Mouse (Mus musculus) forebrain, embryonic 15.5 days (tissue): ENCODE data around the gene Slc34a2. TPM values are rescaled to one million over a fixed set of nuclear protein-coding genes. Genes with fewer than 3 reads are reported as not detected.

ENCODE experiments used
- ATAC-seq: fragments of 200-750 bp; cut with Nextera tagmentation; replicated peaks from 2 replicates; pipeline ENCODE4 v1.8.0; 2017; ENCODE audit warnings: mild to moderate bottlenecking, moderate TSS enrichment, moderate library complexity
- H3K27ac ChIP-seq: fragments of 300-500 bp; sonication (generic); replicated peaks from 2 replicates; pipeline ENCODE4 v1.5.1; 2015; ENCODE audit warnings: mild to moderate bottlenecking, inconsistent platforms
- H3K27me3 ChIP-seq: fragments of 300-500 bp; sonication (generic); 2 replicates; pipeline ENCODE4 v1.6.1; 2015; ENCODE audit warnings: inconsistent platforms
- H3K36me3 ChIP-seq: fragments of 300-500 bp; sonication (generic); 2 replicates; pipeline ENCODE4 v1.6.1; 2015; ENCODE audit warnings: mild to moderate bottlenecking, inconsistent platforms
- H3K4me1 ChIP-seq: fragments of 300-500 bp; sonication (generic); 2 replicates; pipeline ENCODE4 v1.6.1; 2015; ENCODE audit warnings: inconsistent platforms
- H3K4me2 ChIP-seq: fragments of 300-500 bp; sonication (generic); replicated peaks from 2 replicates; pipeline ENCODE4 v1.6.1; 2015; ENCODE audit warnings: mild to moderate bottlenecking, inconsistent platforms
- H3K4me3 ChIP-seq: fragments of 300-500 bp; sonication (generic); 2 replicates; pipeline ENCODE4 v1.5.1; 2015; ENCODE audit warnings: mild to moderate bottlenecking, inconsistent platforms
- H3K9ac ChIP-seq: fragments of 300-500 bp; sonication (generic); replicated peaks from 2 replicates; pipeline ENCODE4 v1.6.1; 2015; ENCODE audit warnings: mild to moderate bottlenecking, inconsistent platforms
- H3K9me3 ChIP-seq: fragments of 300-500 bp; sonication (generic); 2 replicates; pipeline ENCODE4 v1.6.1; 2016; ENCODE audit warnings: inconsistent platforms
- WGBS: fragments of 180-500 bp; shearing (Covaris S2); methylation state at CpG from one replicate; pipeline ENCODE4 v1.1.7; 2015; ENCODE audit warnings: mixed read lengths; 5-methylcytosine and 5-hydroxymethylcytosine counted together
- polyA plus RNA-seq: library from polyadenylated mRNA; unstranded; fragments of >200 nt; fragmentation: Nextera tagmentation; extraction: Ambion mirVana; gene quantifications from 2 replicates; pipeline ENCODE4 v1.2.1, GENCODE M21; 2015

Gene Slc34a2
- polyA plus RNA-seq, 1 experiment from 2014 or later = not detected

GRCm38 (mm10) chr5:53042771-53043371 is 5.0 kb downstream of the Slc34a2 start:
- H3K4me2 ChIP-seq = no peak overlapping the region
- H3K4me1 ChIP-seq = no peaks in the 10 kb centered on the region
- no peak overlapping the region for H3K4me3 ChIP-seq
- no peaks in the 10 kb centered on the region for H3K36me3 ChIP-seq
- H3K9me3 ChIP-seq = no peaks in the 10 kb centered on the region
- no peak for ATAC-seq
- WGBS = 95% methylated on average over 8 of the region's 8 CpGs
- no peak overlapping the region for H3K27ac ChIP-seq
- H3K27me3 ChIP-seq = peaks cover 1% of the 10 kb centered on the region; the same call in 1 of the 2 replicates
- no peak overlapping the region for H3K9ac ChIP-seq

- Histone ChIP-seq H3K9ac (no peak overlapping the region), H3K27me3 (peaks cover 9% of the 10 kb centered on the region; the same call in 1 of the 2 replicates), H3K36me3 (no peaks in the 10 kb centered on the region), H3K27ac (no peak overlapping the region), H3K4me2 (no peak overlapping the region), H3K9me3 (no peaks in the 10 kb centered on the region), H3K4me3 (no peak overlapping the region), H3K4me1 (0 out of 2 replicates have a peak, but pooled peaks cover under 1% of the 10 kb centered on the region)
- WGBS = 53% methylated on average over 1 of the region's 1 CpGs
- no peak for ATAC-seq
Observed at GRCm38 (mm10) chr5:53043716-53044115, 5.8 kb downstream of the Slc34a2 start.

GRCm38 (mm10) chr5:53047951-53048350 is 10.1 kb downstream of the Slc34a2 start:
- Histone ChIP-seq H3K36me3 (no peaks in the 10 kb centered on the region), H3K4me1 (peaks cover 9% of the 10 kb centered on the region), H3K9ac (no peak overlapping the region), H3K4me2 (no peak overlapping the region), H3K27me3 (peaks cover 22% of the 10 kb centered on the region), H3K27ac (no peak overlapping the region), H3K4me3 (no peak overlapping the region), H3K9me3 (no peaks in the 10 kb centered on the region)
- no peak for ATAC-seq
- WGBS = 20% methylated on average over 6 of the region's 6 CpGs

GRCm38 (mm10) chr5:53048599-53048998 is 10.7 kb downstream of the Slc34a2 start:
- no peaks in the 10 kb centered on the region for H3K36me3 ChIP-seq
- ATAC-seq = 0 out of 2 replicates have a peak, but pooled peaks have one; percentile 43
- H3K9me3 ChIP-seq = no peaks in the 10 kb centered on the region
- H3K9ac ChIP-seq = peak overlapping the region; percentile 33; the same call in 1 of the 2 replicates
- WGBS = 29% methylated on average over 4 of the region's 4 CpGs
- no peak overlapping the region for H3K27ac ChIP-seq
- peak overlapping the region; percentile 34 for H3K4me3 ChIP-seq
- peaks cover 9% of the 10 kb centered on the region for H3K4me1 ChIP-seq
- H3K4me2 ChIP-seq = peak overlapping the region; percentile 54
- peaks cover 22% of the 10 kb centered on the region for H3K27me3 ChIP-seq

- peaks cover 9% of the 10 kb centered on the region for H3K4me1 ChIP-seq
Observed at GRCm38 (mm10) chr5:53049046-53049445, 11.2 kb downstream of the Slc34a2 start.

GRCm38 (mm10) chr5:53050963-53051362 is 13.1 kb downstream of the Slc34a2 start:
- H3K36me3 ChIP-seq = no peaks in the 10 kb centered on the region
- 43% methylated on average over 1 of the region's 1 CpGs for WGBS
- ATAC-seq = no peak
- H3K27ac ChIP-seq = no peak overlapping the region
- H3K4me1 ChIP-seq = peaks cover 9% of the 10 kb centered on the region
- H3K9ac ChIP-seq = no peak overlapping the region
- no peak overlapping the region for H3K4me2 ChIP-seq
- H3K9me3 ChIP-seq = no peaks in the 10 kb centered on the region
- peaks cover 22% of the 10 kb centered on the region for H3K27me3 ChIP-seq
- H3K4me3 ChIP-seq = no peak overlapping the region

More at GRCm38 (mm10) chr5:53049046-53049445, 11.2 kb downstream of the Slc34a2 start:
- Histone ChIP-seq H3K27me3 (peaks cover 22% of the 10 kb centered on the region), H3K4me2 (peak overlapping the region; percentile 54), H3K9me3 (no peaks in the 10 kb centered on the region), H3K9ac (peak overlapping the region; percentile 33), H3K27ac (no peak overlapping the region), H3K36me3 (no peaks in the 10 kb centered on the region), H3K4me3 (peak overlapping the region; percentile 34)
- ATAC-seq = peak; percentile 72
- 1% methylated on average over 39 of the region's 39 CpGs for WGBS

GRCm38 (mm10) chr5:53053246-53053645 is 15.4 kb downstream of the Slc34a2 start:
- Histone ChIP-seq H3K36me3 (no peaks in the 10 kb centered on the region), H3K4me1 (peaks cover 9% of the 10 kb centered on the region), H3K4me3 (no peak overlapping the region), H3K9me3 (no peaks in the 10 kb centered on the region), H3K27ac (no peak overlapping the region), H3K9ac (no peak overlapping the region), H3K27me3 (peaks cover 18% of the 10 kb centered on the region), H3K4me2 (no peak overlapping the region)
- no peak for ATAC-seq
- WGBS = 86% methylated on average over 2 of the region's 2 CpGs

- Histone ChIP-seq H3K4me1 (no peaks in the 10 kb centered on the region), H3K9me3 (no peaks in the 10 kb centered on the region), H3K27me3 (no peaks in the 10 kb centered on the region), H3K4me2 (no peak overlapping the region), H3K27ac (no peak overlapping the region), H3K9ac (no peak overlapping the region), H3K4me3 (no peak overlapping the region), H3K36me3 (no peaks in the 10 kb centered on the region)
- no peak for ATAC-seq
- 93% methylated on average over 9 of the region's 9 CpGs for WGBS
Observed at GRCm38 (mm10) chr5:53061532-53062130, 23.8 kb downstream of the Slc34a2 start.

- Histone ChIP-seq H3K27ac (no peak overlapping the region), H3K4me1 (no peaks in the 10 kb centered on the region), H3K36me3 (no peaks in the 10 kb centered on the region), H3K27me3 (no peaks in the 10 kb centered on the region), H3K9ac (no peak overlapping the region), H3K4me2 (no peak overlapping the region), H3K4me3 (no peak overlapping the region), H3K9me3 (no peaks in the 10 kb centered on the region)
- 86% methylated on average over 6 of the region's 6 CpGs for WGBS
- ATAC-seq = no peak
Observed at GRCm38 (mm10) chr5:53074553-53074952, 36.7 kb downstream of the Slc34a2 start.

- no peak for ATAC-seq
- Histone ChIP-seq H3K9me3 (no peaks in the 10 kb centered on the region), H3K4me1 (no peaks in the 10 kb centered on the region), H3K27me3 (no peaks in the 10 kb centered on the region), H3K4me2 (no peak overlapping the region), H3K9ac (no peak overlapping the region), H3K36me3 (no peaks in the 10 kb centered on the region), H3K27ac (no peak overlapping the region), H3K4me3 (no peak overlapping the region)
- WGBS = 89% methylated on average over 4 of the region's 4 CpGs
Observed at GRCm38 (mm10) chr5:53078453-53078852, 40.6 kb downstream of the Slc34a2 start.

- Histone ChIP-seq H3K4me3 (no peak overlapping the region), H3K4me1 (no peaks in the 10 kb centered on the region), H3K27ac (no peak overlapping the region), H3K9ac (no peak overlapping the region), H3K27me3 (no peaks in the 10 kb centered on the region), H3K4me2 (no peak overlapping the region), H3K36me3 (no peaks in the 10 kb centered on the region), H3K9me3 (no peaks in the 10 kb centered on the region)
- ATAC-seq = no peak
- WGBS = 82% methylated on average over 7 of the region's 7 CpGs
Observed at GRCm38 (mm10) chr5:53087452-53087851, 49.6 kb downstream of the Slc34a2 start.

GRCm38 (mm10) chr5:53091331-53091730 is 53.5 kb downstream of the Slc34a2 start:
- no peaks in the 10 kb centered on the region for H3K9me3 ChIP-seq
- H3K4me2 ChIP-seq = no peak overlapping the region
- no peak overlapping the region for H3K4me3 ChIP-seq
- ATAC-seq = no peak
- H3K27ac ChIP-seq = no peak overlapping the region
- no peaks in the 10 kb centered on the region for H3K36me3 ChIP-seq
- H3K27me3 ChIP-seq = no peaks in the 10 kb centered on the region
- 75% methylated on average over 3 of the region's 3 CpGs for WGBS
- H3K9ac ChIP-seq = no peak overlapping the region
- H3K4me1 ChIP-seq = no peaks in the 10 kb centered on the region
